Mouse (Mus musculus) kidney, embryonic 16.5 days (tissue): ENCODE measurements at regions not wholly inside any gene's neighbourhood (a gene's known extent, or its start where the extent isn't known, plus 50 kb on each side); places are given as distances from the start of the nearest gene placed in this dataset.
"Not testable (repeated sequence)": the region's sequence is repeated elsewhere in the genome, so short reads cannot be mapped to it uniquely, and the experiment has no call there.

Experiments
- ATAC-seq: fragments of 200-750 bp; cut with Nextera tagmentation; 2 replicates; pipeline ENCODE4 v1.8.0; 2017; ENCODE audit warnings: moderate TSS enrichment; ENCODE audit not compliant: low FRiP score, low TSS enrichment
- H3K27ac ChIP-seq: fragments of 300-500 bp; sonication (generic); 2 replicates; pipeline ENCODE4 v1.5.1; 2014; ENCODE audit warnings: low read length
- H3K27me3 ChIP-seq: fragments of 300-500 bp; sonication (generic); 2 replicates; pipeline ENCODE4 v1.6.1; 2014; ENCODE audit warnings: low read length, control low read depth, mixed read lengths; ENCODE audit not compliant: insufficient read depth
- H3K36me3 ChIP-seq: fragments of 300-500 bp; sonication (generic); 2 replicates; pipeline ENCODE4 v1.6.1; 2014; ENCODE audit warnings: low read length, control low read depth, mixed read lengths; ENCODE audit not compliant: insufficient read depth
- H3K4me1 ChIP-seq: fragments of 300-500 bp; sonication (generic); 2 replicates; pipeline ENCODE4 v1.6.1; 2014; ENCODE audit warnings: low read length, control low read depth, mixed read lengths; ENCODE audit not compliant: insufficient read depth
- H3K4me2 ChIP-seq: fragments of 300-500 bp; sonication (generic); replicated peaks from 2 replicates; pipeline ENCODE4 v1.6.1; 2014; ENCODE audit warnings: low read depth, low read length
- H3K4me3 ChIP-seq: fragments of 300-500 bp; sonication (generic); 2 replicates; pipeline ENCODE4 v1.5.1; 2014; ENCODE audit warnings: mild to moderate bottlenecking, low read length
- H3K9ac ChIP-seq: fragments of 300-500 bp; sonication (generic); replicated peaks from 2 replicates; pipeline ENCODE4 v1.6.1; 2014; ENCODE audit warnings: low read length
- H3K9me3 ChIP-seq: fragments of 300-500 bp; sonication (generic); 2 replicates; pipeline ENCODE4 v1.6.1; 2016; ENCODE audit warnings: low read length, control low read depth
- WGBS: fragments of 180-500 bp; shearing (Covaris S2); extraction: QIAGEN DNeasy Blood & Tissue Kit; methylation state at CpG from one replicate; pipeline ENCODE4 v1.1.7; 2014; 5-methylcytosine and 5-hydroxymethylcytosine counted together

GRCm38 (mm10) chr9:94155581-94155980, 382.3 kb downstream of the 1190002N15Rik start:
- Histone ChIP-seq H3K4me3 (no peak overlapping the region), H3K27ac (no peak overlapping the region), H3K9me3 (no peaks in the 10 kb centered on the region), H3K4me2 (no peak overlapping the region), H3K36me3 (no peaks in the 10 kb centered on the region), H3K4me1 (no peaks in the 10 kb centered on the region), H3K27me3 (no peaks in the 10 kb centered on the region), H3K9ac (no peak overlapping the region)
- 59% methylated on average over 2 of the region's 2 CpGs for WGBS
- no peak for ATAC-seq

GRCm38 (mm10) chr9:94148474-94148873, 389.4 kb downstream of the 1190002N15Rik start:
- ATAC-seq, result no peak
- Histone ChIP-seq H3K27ac (no peak overlapping the region), H3K9ac (no peak overlapping the region), H3K4me3 (no peak overlapping the region), H3K36me3 (no peaks in the 10 kb centered on the region), H3K4me2 (no peak overlapping the region), H3K9me3 (no peaks in the 10 kb centered on the region), H3K4me1 (no peaks in the 10 kb centered on the region), H3K27me3 (no peaks in the 10 kb centered on the region)
- WGBS, result 19% methylated on average over 1 of the region's 1 CpGs

- WGBS, result 92% methylated on average over 3 of the region's 3 CpGs
Observed at GRCm38 (mm10) chr9:94146787-94147186, 391.1 kb downstream of the 1190002N15Rik start.

GRCm38 (mm10) chr9:94136444-94136843, 401.4 kb downstream of the 1190002N15Rik start:
- Histone ChIP-seq H3K4me1 (no peaks in the 10 kb centered on the region), H3K4me2 (no peak overlapping the region), H3K9me3 (no peaks in the 10 kb centered on the region), H3K36me3 (no peaks in the 10 kb centered on the region), H3K9ac (no peak overlapping the region), H3K27ac (no peak overlapping the region), H3K27me3 (no peaks in the 10 kb centered on the region), H3K4me3 (no peak overlapping the region)
- 65% methylated on average over 1 of the region's 1 CpGs for WGBS
- no peak for ATAC-seq

More at GRCm38 (mm10) chr9:94146787-94147186, 391.1 kb downstream of the 1190002N15Rik start:
- H3K9me3 ChIP-seq, result no peaks in the 10 kb centered on the region
- H3K4me3 ChIP-seq, result no peak overlapping the region
- H3K27ac ChIP-seq, result no peak overlapping the region
- H3K36me3 ChIP-seq, result no peaks in the 10 kb centered on the region
- no peak overlapping the region for H3K4me2 ChIP-seq
- no peak for ATAC-seq
- H3K27me3 ChIP-seq, result no peaks in the 10 kb centered on the region
- no peak overlapping the region for H3K9ac ChIP-seq
- no peaks in the 10 kb centered on the region for H3K4me1 ChIP-seq

- H3K4me1 ChIP-seq, result no peaks in the 10 kb centered on the region
- no peak overlapping the region for H3K4me2 ChIP-seq
- no peak overlapping the region for H3K27ac ChIP-seq
- H3K9me3 ChIP-seq, result no peaks in the 10 kb centered on the region
- 96% methylated on average over 2 of the region's 2 CpGs for WGBS
- H3K4me3 ChIP-seq, result no peak overlapping the region
- ATAC-seq, result no peak
- no peaks in the 10 kb centered on the region for H3K36me3 ChIP-seq
- H3K27me3 ChIP-seq, result no peaks in the 10 kb centered on the region
- H3K9ac ChIP-seq, result no peak overlapping the region
Observed at GRCm38 (mm10) chr9:94133682-94134081, 404.2 kb downstream of the 1190002N15Rik start.

- no peaks in the 10 kb centered on the region for H3K9me3 ChIP-seq
- H3K4me1 ChIP-seq, result no peaks in the 10 kb centered on the region
- ATAC-seq, result peak; percentile 57; the same call in 1 of the 2 replicates
- no peaks in the 10 kb centered on the region for H3K36me3 ChIP-seq
- WGBS, result 31% methylated on average over 1 of the region's 1 CpGs
- H3K4me3 ChIP-seq, result no peak overlapping the region
- H3K27me3 ChIP-seq, result no peaks in the 10 kb centered on the region
- H3K27ac ChIP-seq, result no peak overlapping the region
- H3K4me2 ChIP-seq, result no peak overlapping the region
- H3K9ac ChIP-seq, result no peak overlapping the region
Observed at GRCm38 (mm10) chr9:94131367-94131766, 406.5 kb downstream of the 1190002N15Rik start.

- 92% methylated on average over 5 of the region's 5 CpGs for WGBS
- no peaks in the 10 kb centered on the region for H3K9me3 ChIP-seq
- H3K27ac ChIP-seq, result no peak overlapping the region
- H3K9ac ChIP-seq, result no peak overlapping the region
- no peaks in the 10 kb centered on the region for H3K36me3 ChIP-seq
- no peaks in the 10 kb centered on the region for H3K27me3 ChIP-seq
- no peak overlapping the region for H3K4me3 ChIP-seq
- no peaks in the 10 kb centered on the region for H3K4me1 ChIP-seq
- no peak overlapping the region for H3K4me2 ChIP-seq
- no peak for ATAC-seq
Observed at GRCm38 (mm10) chr9:94116961-94117360, 420.9 kb downstream of the 1190002N15Rik start.

GRCm38 (mm10) chr9:94107701-94108100, 430.2 kb downstream of the 1190002N15Rik start:
- not testable (repeated sequence) for H3K4me2 ChIP-seq, H3K4me1 ChIP-seq, H3K9ac ChIP-seq, H3K27me3 ChIP-seq, ATAC-seq, H3K36me3 ChIP-seq, H3K27ac ChIP-seq, H3K4me3 ChIP-seq, H3K9me3 ChIP-seq
- 58% methylated on average over 1 of the region's 1 CpGs for WGBS

- no peaks in the 10 kb centered on the region for H3K36me3 ChIP-seq
- no peak overlapping the region for H3K4me2 ChIP-seq
- no peak overlapping the region for H3K4me3 ChIP-seq
- no peak overlapping the region for H3K9ac ChIP-seq
- 30% methylated on average over 4 of the region's 4 CpGs for WGBS
- no peaks in the 10 kb centered on the region for H3K9me3 ChIP-seq
- no peak overlapping the region for H3K27ac ChIP-seq
- H3K4me1 ChIP-seq, result peaks cover 4% of the 10 kb centered on the region; the same call in 1 of the 2 replicates
- no peak; the same call in 1 of the 2 replicates for ATAC-seq
- no peaks in the 10 kb centered on the region for H3K27me3 ChIP-seq
Observed at GRCm38 (mm10) chr9:94104669-94105068, 433.2 kb downstream of the 1190002N15Rik start.

- ATAC-seq, result peak; percentile 63; the same call in 1 of the 2 replicates
- H3K36me3 ChIP-seq, result no peaks in the 10 kb centered on the region
- H3K4me2 ChIP-seq, result no peak overlapping the region
- H3K9me3 ChIP-seq, result no peaks in the 10 kb centered on the region
- H3K27me3 ChIP-seq, result no peaks in the 10 kb centered on the region
- no peak overlapping the region for H3K9ac ChIP-seq
- H3K4me3 ChIP-seq, result no peak overlapping the region
- H3K27ac ChIP-seq, result no peak overlapping the region
- 24% methylated on average over 3 of the region's 3 CpGs for WGBS
- H3K4me1 ChIP-seq, result peaks cover 4% of the 10 kb centered on the region; the same call in 1 of the 2 replicates
Observed at GRCm38 (mm10) chr9:94101958-94102357, 435.9 kb downstream of the 1190002N15Rik start.
